Mouse (Mus musculus) heart, embryonic 14.5 days (tissue): ENCODE results near the gene Sel1l3. TPM values are rescaled to one million over a fixed set of nuclear protein-coding genes. Genes with fewer than 3 reads are reported as not detected.

Source experiments
- ATAC-seq: fragments of 200-750 bp; cut with Nextera tagmentation; 2 replicates; pipeline ENCODE4 v1.8.0; 2017; ENCODE audit warnings: low read depth, moderate TSS enrichment; ENCODE audit not compliant: insufficient number of reproducible peaks, insufficient read depth, low FRiP score
- H3K27ac ChIP-seq, 2 experiments: fragments of 200-500 bp in 1 of 2; fragments of 300-500 bp in 1 of 2; sonication (generic) in 1 of 2; replicated peaks in 1 of 2; 2 replicates each; pipeline ENCODE4 v1.5.1; 2012 to 2014; ENCODE audit warnings: low read depth in 2 of 2, low read length in 2 of 2, control low read depth in 1 of 2, mild to moderate bottlenecking in 1 of 2, mixed read lengths in 1 of 2; ENCODE audit not compliant: control insufficient read depth in 1 of 2, insufficient read depth in 1 of 2
- H3K27me3 ChIP-seq: fragments of 300-500 bp; sonication (generic); 2 replicates; pipeline ENCODE4 v1.6.1; 2014; ENCODE audit warnings: mild to moderate bottlenecking, low read length, control low read depth; ENCODE audit not compliant: control insufficient read depth, insufficient read depth
- H3K36me3 ChIP-seq: fragments of 300-500 bp; sonication (generic); 2 replicates; pipeline ENCODE4 v1.6.1; 2014; ENCODE audit warnings: mild to moderate bottlenecking, control low read depth, low read length, mixed read lengths; ENCODE audit not compliant: control insufficient read depth, insufficient read depth
- H3K4me1 ChIP-seq, 2 experiments: fragments of 200-500 bp in 1 of 2; fragments of 300-500 bp in 1 of 2; sonication (generic) in 1 of 2; 2 replicates each; pipeline ENCODE4 v1.6.1; 2012 to 2014; ENCODE audit warnings: low read length in 2 of 2, control low read depth in 1 of 2, mixed read lengths in 1 of 2; ENCODE audit not compliant: control insufficient read depth in 2 of 2, insufficient read depth in 2 of 2
- H3K4me2 ChIP-seq: fragments of 300-500 bp; sonication (generic); 2 replicates; pipeline ENCODE4 v1.6.1; 2014; ENCODE audit warnings: mild to moderate bottlenecking, low read length
- H3K4me3 ChIP-seq, 2 experiments: fragments of 200-500 bp in 1 of 2; fragments of 300-500 bp in 1 of 2; sonication (generic) in 1 of 2; 2 replicates each; pipeline ENCODE4 v1.5.1; 2012 to 2014; ENCODE audit warnings: low read length in 2 of 2, mild to moderate bottlenecking in 2 of 2, control low read depth in 1 of 2, low read depth in 1 of 2, moderate library complexity in 1 of 2; ENCODE audit not compliant: control insufficient read depth in 1 of 2, insufficient read depth in 1 of 2
- H3K9ac ChIP-seq: fragments of 300-500 bp; sonication (generic); 2 replicates; pipeline ENCODE4 v1.6.1; 2014; ENCODE audit warnings: mild to moderate bottlenecking, low read length
- H3K9me3 ChIP-seq: fragments of 300-500 bp; sonication (generic); 2 replicates; pipeline ENCODE4 v1.6.1; 2016; ENCODE audit warnings: low read length, control low read depth; ENCODE audit not compliant: control insufficient read depth
- WGBS: fragments of 180-500 bp; shearing (Covaris S2); extraction: QIAGEN DNeasy Blood & Tissue Kit; methylation state at CpG from one replicate; pipeline ENCODE4 v1.1.7; 2014; 5-methylcytosine and 5-hydroxymethylcytosine counted together
- polyA plus RNA-seq: library from polyadenylated mRNA; unstranded; fragments of >200 nt; fragmentation: Nextera tagmentation; extraction: Ambion mirVana; gene quantifications from 2 replicates; pipeline ENCODE4 v1.2.1, GENCODE M21; 2014

The Sel1l3 gene
- polyA plus RNA-seq, 1 experiment from 2014 or later, result 1.7 TPM

- WGBS, result 81% methylated on average over 11 of the region's 11 CpGs
- no peak overlapping the region for H3K4me2 ChIP-seq
- no peak overlapping the region for H3K4me3 ChIP-seq
- H3K4me1 ChIP-seq, result peaks cover 11 to 16% of the 10 kb centered on the region in 2 experiments
- H3K27ac ChIP-seq, result no peak overlapping the region
- no peaks in the 10 kb centered on the region for H3K36me3 ChIP-seq
- H3K9ac ChIP-seq, result no peak overlapping the region
- H3K9me3 ChIP-seq, result no peaks in the 10 kb centered on the region
- no peaks in the 10 kb centered on the region for H3K27me3 ChIP-seq
- no peak for ATAC-seq
These were observed 34.8 kb upstream of the Sel1l3 start for GRCm38 (mm10) chr5:53248499-53248898.

DNA sequence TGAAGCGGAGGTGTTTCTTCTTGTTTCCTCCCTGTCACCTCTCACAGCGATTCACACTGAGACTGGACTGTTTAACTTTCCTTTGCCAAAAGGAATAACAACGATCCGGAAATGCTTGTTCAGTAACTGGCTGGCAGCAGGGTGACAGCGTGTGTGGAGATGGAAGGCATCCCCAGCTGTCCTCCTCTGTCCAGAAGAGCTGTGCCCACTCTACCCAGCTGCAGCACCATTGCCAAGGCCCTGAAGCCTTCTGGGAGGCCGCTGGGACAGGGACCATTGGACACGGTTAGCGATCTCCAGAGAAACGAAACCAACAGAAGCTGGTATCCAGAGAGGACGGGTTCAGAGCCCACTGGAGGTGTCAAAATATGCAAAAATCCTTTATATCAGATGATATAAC, 30.2 kb upstream of the Sel1l3 start:
- Histone ChIP-seq H3K9me3 (no peaks in the 10 kb centered on the region), H3K36me3 (no peaks in the 10 kb centered on the region), H3K4me3 (no peak overlapping the region), H3K4me2 (no peak overlapping the region), H3K27ac (no peak overlapping the region), H3K27me3 (no peaks in the 10 kb centered on the region), H3K9ac (no peak overlapping the region), H3K4me1 (peaks cover 11 to 14% of the 10 kb centered on the region in 2 experiments)
- ATAC-seq, result no peak
- WGBS, result 63% methylated on average over 10 of the region's 10 CpGs

DNA sequence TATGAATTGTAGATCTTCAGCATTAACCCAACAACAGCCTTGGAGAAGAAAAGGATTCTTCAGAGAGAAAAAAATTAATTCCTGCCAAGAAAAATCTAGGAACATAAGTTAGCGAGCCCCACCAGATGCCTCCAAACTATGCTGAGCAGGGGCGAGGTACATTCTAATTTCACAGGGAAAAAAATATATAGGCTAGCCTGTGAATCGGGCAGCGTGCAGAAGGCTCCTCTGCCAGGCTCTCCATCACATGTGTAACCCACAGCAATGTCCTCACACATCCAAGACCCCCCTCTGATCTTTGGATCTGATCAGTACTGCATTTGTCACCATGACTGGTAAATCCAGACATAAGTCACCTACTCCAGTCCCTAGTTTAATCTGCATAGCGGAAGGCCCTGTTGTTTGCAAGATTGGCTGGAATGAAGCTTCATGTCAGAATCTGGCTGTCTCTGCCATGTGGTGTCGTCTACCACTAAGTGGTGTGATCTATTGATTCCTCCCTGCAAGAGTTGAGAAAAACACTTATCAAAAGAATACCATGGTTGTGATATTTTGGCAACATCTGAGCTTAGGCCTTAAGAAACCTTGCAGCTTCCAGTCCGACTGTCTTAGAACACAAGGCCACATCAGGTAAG, 29.3 kb upstream of the Sel1l3 start:
- WGBS, result 85% methylated on average over 7 of the region's 7 CpGs

DNA sequence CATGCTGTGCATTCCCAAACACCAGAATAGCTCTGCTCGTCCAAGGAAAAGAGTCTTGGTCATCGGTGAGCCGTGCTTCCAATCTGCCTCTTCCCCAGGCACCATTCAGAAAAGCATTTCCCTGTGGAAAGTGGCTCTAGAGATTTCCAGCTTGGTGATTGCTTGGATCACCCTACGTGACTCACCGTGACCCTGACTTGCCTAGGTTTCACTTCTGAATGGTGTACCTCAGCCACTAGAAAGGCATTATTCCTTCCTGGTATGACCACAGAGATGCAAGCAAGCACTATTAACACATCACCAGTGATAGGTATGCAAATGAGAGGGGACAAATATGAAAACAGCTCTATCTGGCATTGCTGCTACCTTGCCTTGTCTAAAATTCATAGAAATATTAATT, 28.2 kb upstream of the Sel1l3 start:
- no peak for ATAC-seq
- Histone ChIP-seq H3K36me3 (no peaks in the 10 kb centered on the region), H3K4me2 (no peak overlapping the region), H3K27me3 (no peaks in the 10 kb centered on the region), H3K4me3 (no peak overlapping the region), H3K4me1 (peaks cover 11 to 14% of the 10 kb centered on the region in 2 experiments), H3K27ac (no peak overlapping the region), H3K9me3 (no peaks in the 10 kb centered on the region), H3K9ac (no peak overlapping the region)
- WGBS, result 66% methylated on average over 5 of the region's 5 CpGs

More for the DNA sequence above, 29.3 kb upstream of the Sel1l3 start:
- Histone ChIP-seq H3K36me3 (no peaks in the 10 kb centered on the region), H3K4me3 (no peak overlapping the region), H3K9me3 (no peaks in the 10 kb centered on the region), H3K4me1 (peaks cover 11 to 14% of the 10 kb centered on the region in 2 experiments), H3K9ac (no peak overlapping the region), H3K4me2 (no peak overlapping the region), H3K27ac (no peak overlapping the region), H3K27me3 (no peaks in the 10 kb centered on the region)
- ATAC-seq, result no peak

- H3K4me2 ChIP-seq, result no peak overlapping the region
- H3K27me3 ChIP-seq, result no peaks in the 10 kb centered on the region
- 48% methylated on average over 2 of the region's 2 CpGs for WGBS
- peaks cover 12 to 17% of the 10 kb centered on the region in 2 experiments for H3K4me1 ChIP-seq
- no peaks in the 10 kb centered on the region for H3K9me3 ChIP-seq
- no peak overlapping the region for H3K9ac ChIP-seq
- ATAC-seq, result no peak
- no peaks in the 10 kb centered on the region for H3K36me3 ChIP-seq
- no peak overlapping the region for H3K4me3 ChIP-seq
- H3K27ac ChIP-seq, result no peak overlapping the region
These were observed 27.4 kb upstream of the Sel1l3 start for GRCm38 (mm10) chr5:53241109-53241508.

DNA sequence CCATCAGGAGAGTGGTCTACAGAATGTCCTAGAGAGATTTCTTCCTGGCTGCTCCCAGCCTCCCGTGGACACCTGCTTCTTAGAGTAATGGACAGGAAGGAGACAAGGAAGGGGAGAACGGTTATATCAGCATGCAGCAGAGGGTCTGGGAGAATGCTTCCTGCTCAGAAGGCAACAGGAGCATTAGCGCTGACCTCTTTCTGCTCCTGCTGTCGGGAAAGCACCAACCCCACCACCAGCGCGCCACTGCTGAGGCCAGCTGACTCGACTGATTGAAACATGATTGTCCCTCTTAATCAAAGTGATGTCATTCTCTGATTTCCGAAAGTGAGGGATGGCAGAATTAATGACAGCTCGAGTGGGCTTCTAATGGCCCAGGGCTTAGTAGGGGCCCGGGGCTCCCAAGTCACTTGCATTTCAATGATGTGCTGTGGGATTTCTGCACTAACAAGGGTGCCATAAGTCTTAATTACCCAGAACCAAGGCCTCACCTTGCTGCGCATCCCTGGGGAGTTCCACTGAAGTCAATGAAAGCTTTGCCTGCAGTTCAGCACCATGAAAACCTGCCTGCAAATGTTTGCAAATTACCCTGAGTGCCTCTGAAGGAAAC, 26.2 kb upstream of the Sel1l3 start:
- peaks cover 16 to 27% of the 10 kb centered on the region in 2 experiments for H3K4me1 ChIP-seq
- 52% methylated on average over 11 of the region's 11 CpGs for WGBS
- no peaks in the 10 kb centered on the region for H3K27me3 ChIP-seq
- H3K9ac ChIP-seq, result no peak overlapping the region
- no peak overlapping the region for H3K4me2 ChIP-seq
- no peak overlapping the region for H3K4me3 ChIP-seq
- ATAC-seq, result no peak
- no peaks in the 10 kb centered on the region for H3K9me3 ChIP-seq
- H3K27ac ChIP-seq, result no peak overlapping the region
- no peaks in the 10 kb centered on the region for H3K36me3 ChIP-seq

DNA sequence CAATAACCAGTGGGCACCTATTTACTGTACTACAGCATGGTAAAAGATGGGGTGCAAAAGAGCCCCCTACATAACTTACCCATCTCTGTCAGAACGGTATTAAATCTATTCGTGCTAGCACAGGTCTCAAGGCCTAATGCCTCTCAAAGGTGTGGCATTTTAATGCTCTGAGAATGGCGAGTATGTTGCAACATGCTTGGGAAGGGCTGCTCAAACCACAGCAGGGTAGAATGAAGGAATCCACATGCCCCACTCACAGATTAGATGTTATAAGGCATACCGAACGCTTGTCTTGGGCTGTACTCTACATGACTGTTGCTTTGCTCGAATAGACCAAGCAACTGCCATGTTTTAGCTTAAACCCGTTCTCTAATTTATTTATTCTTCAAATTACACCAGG, 25.5 kb upstream of the Sel1l3 start:
- H3K27ac ChIP-seq, result no peak overlapping the region
- H3K36me3 ChIP-seq, result no peaks in the 10 kb centered on the region
- no peak overlapping the region for H3K4me3 ChIP-seq
- no peaks in the 10 kb centered on the region for H3K27me3 ChIP-seq
- H3K4me1 ChIP-seq, result peaks cover 16 to 27% of the 10 kb centered on the region in 2 experiments
- no peaks in the 10 kb centered on the region for H3K9me3 ChIP-seq
- 86% methylated on average over 7 of the region's 7 CpGs for WGBS
- no peak overlapping the region for H3K9ac ChIP-seq
- no peak overlapping the region for H3K4me2 ChIP-seq
- ATAC-seq, result no peak

DNA sequence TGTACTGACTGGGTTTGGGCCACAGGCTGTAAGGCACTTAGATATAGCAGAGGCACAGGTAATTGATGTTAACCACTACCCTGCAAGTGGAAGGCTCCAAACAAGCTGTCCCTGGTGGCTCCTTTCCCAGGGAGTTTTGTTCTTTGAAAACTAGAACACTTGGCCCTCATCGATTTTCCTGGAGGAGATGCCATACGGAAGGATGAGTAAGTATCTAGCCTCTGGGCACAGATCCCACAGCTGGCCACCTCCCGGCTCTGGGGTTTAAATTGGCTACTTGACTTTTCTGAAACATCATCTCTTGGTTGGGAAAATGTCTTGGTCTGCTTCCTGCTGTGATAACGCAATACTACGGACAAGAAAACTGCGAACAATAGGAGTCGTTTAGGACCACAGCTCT, 25.0 kb upstream of the Sel1l3 start:
- Histone ChIP-seq H3K27me3 (no peaks in the 10 kb centered on the region), H3K36me3 (no peaks in the 10 kb centered on the region), H3K4me1 (peaks cover 16 to 27% of the 10 kb centered on the region in 2 experiments), H3K4me3 (no peak overlapping the region), H3K27ac (no peak overlapping the region), H3K9me3 (no peaks in the 10 kb centered on the region), H3K9ac (no peak overlapping the region), H3K4me2 (no peak overlapping the region)
- no peak for ATAC-seq
- 79% methylated on average over 7 of the region's 7 CpGs for WGBS
